Mouse (Mus musculus) kidney, postnatal 0 days (tissue): ENCODE data around the gene Chmp1a. TPM values are rescaled to one million over a fixed set of nuclear protein-coding genes. Genes with fewer than 3 reads are reported as not detected.

Experiments
- ATAC-seq: fragments of 200-750 bp; cut with Nextera tagmentation; replicated peaks from 2 replicates; pipeline ENCODE4 v1.8.0; 2017; ENCODE audit warnings: low read depth, moderate number of reproducible peaks, moderate TSS enrichment, moderate library complexity; ENCODE audit not compliant: low FRiP score
- DNase-seq: peaks from one replicate; pipeline ENCODE4 v3.0.0-alpha.2; 2016; ENCODE audit warnings: low spot score
- H3K27ac ChIP-seq: fragments of 300-500 bp; sonication (generic); 2 replicates; pipeline ENCODE4 v1.5.1; 2014; ENCODE audit warnings: mild to moderate bottlenecking
- H3K27me3 ChIP-seq: fragments of 300-500 bp; sonication (generic); 2 replicates; pipeline ENCODE4 v1.6.1; 2014; ENCODE audit warnings: low read length, mixed read lengths; ENCODE audit not compliant: insufficient read depth
- H3K36me3 ChIP-seq: fragments of 300-500 bp; sonication (generic); 2 replicates; pipeline ENCODE4 v1.6.1; 2014; ENCODE audit warnings: low read length, mixed read lengths; ENCODE audit not compliant: insufficient read depth
- H3K4me1 ChIP-seq: fragments of 300-500 bp; sonication (generic); replicated peaks from 2 replicates; pipeline ENCODE4 v1.6.1; 2014; ENCODE audit warnings: antibody characterized with exemption, low read length, mixed read lengths; ENCODE audit not compliant: insufficient read depth
- H3K4me2 ChIP-seq: fragments of 300-500 bp; sonication (generic); 2 replicates; pipeline ENCODE4 v1.6.1; 2014; ENCODE audit warnings: mild to moderate bottlenecking, low read length, moderate library complexity, mixed read lengths
- H3K4me3 ChIP-seq: fragments of 300-500 bp; sonication (generic); replicated peaks from 2 replicates; pipeline ENCODE4 v1.5.1; 2014; ENCODE audit warnings: low read depth, low read length
- H3K9ac ChIP-seq: fragments of 300-500 bp; sonication (generic); 2 replicates; pipeline ENCODE4 v1.6.1; 2014; ENCODE audit warnings: low read depth, low read length
- H3K9me3 ChIP-seq: fragments of 300-500 bp; sonication (generic); replicated peaks from 2 replicates; pipeline ENCODE4 v1.6.1; 2016; ENCODE audit warnings: low read length, inconsistent platforms, mixed read lengths
- CTCF ChIP-seq: IDR thresholded peaks from 2 replicates; pipeline ENCODE4 v1.5.1; 2016; ENCODE audit warnings: antibody characterized with exemption, low read depth, mild to moderate bottlenecking, moderate library complexity
- WGBS: fragments of 180-500 bp; shearing (Covaris S2); extraction: QIAGEN DNeasy Blood & Tissue Kit; methylation state at CpG from one replicate; pipeline ENCODE4 v1.1.7; 2014; 5-methylcytosine and 5-hydroxymethylcytosine counted together
- polyA plus RNA-seq: library from polyadenylated mRNA; unstranded; fragments of >200 nt; fragmentation: Nextera tagmentation; extraction: Ambion mirVana; gene quantifications from 2 replicates; pipeline ENCODE4 v1.2.1, GENCODE M21; 2015

Gene Chmp1a
- polyA plus RNA-seq, 1 experiment from 2014 or later = 126 TPM

DNA sequence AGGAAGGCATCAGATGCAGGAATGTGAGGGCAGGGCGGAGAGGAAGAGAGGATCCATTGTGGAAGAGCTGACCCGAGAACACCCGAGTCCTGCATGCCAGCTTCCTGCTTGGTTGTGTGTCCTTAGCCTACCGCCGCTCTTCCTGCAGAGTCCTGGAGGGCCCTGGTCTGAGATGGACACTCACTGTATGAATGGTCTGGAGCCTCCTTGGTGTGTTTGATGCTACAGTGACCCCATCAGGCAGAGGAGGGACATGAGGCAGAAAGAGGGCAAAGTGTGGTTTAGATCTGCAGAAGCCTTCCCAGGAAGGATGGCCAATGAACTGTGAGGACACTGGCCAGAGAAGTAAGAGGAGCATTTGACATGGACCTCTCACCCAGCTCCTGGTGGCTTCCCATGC lies 57.4 kb downstream of the Chmp1a start:
- Histone ChIP-seq H3K4me2 (no peak overlapping the region), H3K27ac (no peak overlapping the region), H3K4me1 (peaks cover 7% of the 10 kb centered on the region), H3K4me3 (no peak overlapping the region), H3K27me3 (no peaks in the 10 kb centered on the region), H3K36me3 (no peaks in the 10 kb centered on the region), H3K9me3 (no peaks in the 10 kb centered on the region), H3K9ac (no peak overlapping the region)
- peak; percentile 72 for TF ChIP-seq CTCF
- ATAC-seq (no peak), DNase-seq (peak; percentile 62)
- 68% methylated on average over 5 of the region's 5 CpGs for WGBS

Other genes starting within 250 kb of the Chmp1a start
- gene Ankrd11, start 170.5 kb downstream of the Chmp1a start, polyA plus RNA-seq = 44.2 and 57.9 TPM in 2 replicates
- gene Spg7, start 149.8 kb downstream of the Chmp1a start, polyA plus RNA-seq = 49.6 and 54.0 TPM in 2 replicates
- gene Rpl13, start 110.4 kb downstream of the Chmp1a start, polyA plus RNA-seq = 1,763 and 1,932 TPM in 2 replicates
- 2.3 and 3.3 TPM in 2 replicates for gene Cpne7, start 95.4 kb downstream of the Chmp1a start, polyA plus RNA-seq
- 12.0 and 13.9 TPM in 2 replicates for gene Sult5a1, start 54.4 kb downstream of the Chmp1a start, polyA plus RNA-seq
- gene Dpep1, start 26.5 kb downstream of the Chmp1a start, polyA plus RNA-seq = 29.4 and 33.9 TPM in 2 replicates
- gene Spata33, start 69 bp upstream of the Chmp1a start, polyA plus RNA-seq = 7.1 and 8.2 TPM in 2 replicates
- 28.7 and 29.2 TPM in 2 replicates for gene Cdk10, start 12.1 kb upstream of the Chmp1a start, polyA plus RNA-seq
- gene Spata2l, start 23.5 kb upstream of the Chmp1a start, polyA plus RNA-seq = 6.1 and 8.2 TPM in 2 replicates
- gene Zfp276, start 41.4 kb upstream of the Chmp1a start, polyA plus RNA-seq = 13.1 and 15.0 TPM in 2 replicates
- gene Vps9d1, start 41.6 kb upstream of the Chmp1a start, polyA plus RNA-seq = 16.5 and 17.3 TPM in 2 replicates
- gene Fanca, start 105.8 kb upstream of the Chmp1a start, polyA plus RNA-seq = 18.7 and 21.5 TPM in 2 replicates
- gene Spire2, start 120.0 kb upstream of the Chmp1a start, polyA plus RNA-seq = 5.7 and 5.8 TPM in 2 replicates
- gene Tcf25, start 161.0 kb upstream of the Chmp1a start, polyA plus RNA-seq = 168 and 170 TPM in 2 replicates
- not detected in 2 replicates for gene Mc1r, start 194.3 kb upstream of the Chmp1a start, polyA plus RNA-seq
- gene Tubb3, start 198.7 kb upstream of the Chmp1a start, polyA plus RNA-seq = 0.23 and 0.75 TPM in 2 replicates
- 33.4 and 36.6 TPM in 2 replicates for gene Def8, start 210.8 kb upstream of the Chmp1a start, polyA plus RNA-seq